Mouse (Mus musculus): ENCODE data around the gene Ect2.

GRCm38 (mm10) chr3:27161645-27162409 lies 8.1 kb upstream of the Ect2 start:
- TF ChIP-seq POLR2A (IDR thresholded peaks at IDR 0.05; ENCODE audit: low read depth, low read length) (no peak), CTCF (IDR thresholded peaks at IDR 0.05; ENCODE audit: borderline replicate concordance, insufficient read depth, low read length) (no peak)
